Mouse (Mus musculus) thymus, adult 2 months (tissue): ENCODE measurements around the gene G3bp1. TPM values are rescaled to one million over a fixed set of nuclear protein-coding genes. Genes with fewer than 3 reads are reported as not detected.
A peak's percentile ranks its signal among the peaks of the same experiment; 100 is the strongest.

Experiments used
- DNase-seq: peaks from one replicate; pipeline ENCODE4 v3.0.0; 2021
- H3K27ac ChIP-seq: fragments of 200-500 bp; 2 replicates; pipeline ENCODE4 v1.5.1; 2012; ENCODE audit warnings: low read length, control low read depth; ENCODE audit not compliant: control insufficient read depth, insufficient read depth
- H3K27me3 ChIP-seq: fragments of 200-500 bp; 2 replicates; pipeline ENCODE4 v1.6.1; 2012; ENCODE audit warnings: mild to moderate bottlenecking, low read length, moderate library complexity, mixed read lengths; ENCODE audit not compliant: control insufficient read depth, insufficient read depth
- H3K36me3 ChIP-seq: fragments of 200-500 bp; 2 replicates; pipeline ENCODE4 v1.6.1; 2012; ENCODE audit warnings: mild to moderate bottlenecking, low read length, moderate library complexity; ENCODE audit not compliant: control insufficient read depth, insufficient read depth
- H3K4me1 ChIP-seq: fragments of 200-500 bp; replicated peaks from 2 replicates; pipeline ENCODE4 v1.6.1; 2012; ENCODE audit warnings: low read length; ENCODE audit not compliant: control insufficient read depth, insufficient read depth
- H3K4me3 ChIP-seq: fragments of 200-500 bp; 2 replicates; pipeline ENCODE4 v1.5.1; 2012; ENCODE audit warnings: mild to moderate bottlenecking, low read length, control low read depth, moderate library complexity; ENCODE audit not compliant: control insufficient read depth, insufficient read depth
- CTCF ChIP-seq: fragments of 200-500 bp; IDR thresholded peaks from 2 replicates; pipeline ENCODE4 v1.5.1; 2012; ENCODE audit warnings: mild to moderate bottlenecking, control low read depth, low read length, moderate library complexity, borderline replicate concordance; ENCODE audit not compliant: control insufficient read depth, poor library complexity, insufficient read depth; ENCODE audit errors: extremely low read depth
- POLR2A ChIP-seq: fragments of 200-500 bp; IDR thresholded peaks from 2 replicates; pipeline ENCODE4 v1.6.1; 2012; ENCODE audit warnings: mild to moderate bottlenecking, low read length, control low read depth, moderate library complexity; ENCODE audit not compliant: control insufficient read depth, poor library complexity, insufficient read depth; ENCODE audit errors: extremely low read depth
- WGBS: fragments of 180-500 bp; shearing (Covaris S2); methylation state at CpG from one replicate; pipeline ENCODE4 v1.1.7; 2018; 5-methylcytosine and 5-hydroxymethylcytosine counted together
- polyA plus RNA-seq: library from polyadenylated mRNA; depleted of rRNA; stranded (reverse); fragments of >200 nt; gene quantifications from 2 replicates; pipeline ENCODE4 v1.2.3, GENCODE M21; 2012

The G3bp1 gene
- polyA plus RNA-seq, 1 experiment = 42.3 TPM

- Histone ChIP-seq H3K4me3 (no peak overlapping the region), H3K36me3 (no peaks in the 10 kb centered on the region), H3K27me3 (no peaks in the 10 kb centered on the region), H3K27ac (no peak overlapping the region), H3K4me1 (peaks cover 11% of the 10 kb centered on the region)
- no peak for TF ChIP-seq POLR2A
- DNase-seq = no peak
- 72% methylated on average over 7 of the region's 7 CpGs for WGBS
These were observed 2.0 kb downstream of the G3bp1 start for GRCm38 (mm10) chr11:55471467-55471866.

DNA sequence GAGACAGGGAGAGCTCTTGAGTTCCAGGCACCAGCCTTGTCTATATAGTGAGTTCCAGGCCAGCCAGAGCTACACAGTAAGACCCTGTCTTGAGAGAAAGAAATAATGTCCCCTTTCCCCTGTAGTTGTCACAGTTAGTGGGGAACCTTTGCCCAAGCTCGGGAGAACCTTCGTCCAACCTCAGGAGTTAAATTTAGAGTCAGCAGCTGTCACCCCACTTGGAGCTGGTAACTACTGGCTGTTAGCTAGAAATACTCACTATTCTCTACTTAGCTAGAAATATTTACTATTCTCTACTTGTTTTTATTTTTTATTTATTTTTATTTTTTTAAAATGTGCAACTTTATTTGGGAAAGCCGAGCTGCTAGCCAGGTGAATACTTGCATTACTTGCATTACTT lies 3.7 kb downstream of the G3bp1 start:
- H3K36me3 ChIP-seq = no peaks in the 10 kb centered on the region
- 73% methylated on average over 3 of the region's 3 CpGs for WGBS
- H3K4me3 ChIP-seq = no peak overlapping the region
- TF ChIP-seq POLR2A (no peak), CTCF (no peak)
- no peak overlapping the region for H3K27ac ChIP-seq
- H3K4me1 ChIP-seq = peaks cover 10% of the 10 kb centered on the region
- no peaks in the 10 kb centered on the region for H3K27me3 ChIP-seq
- no peak for DNase-seq

DNA sequence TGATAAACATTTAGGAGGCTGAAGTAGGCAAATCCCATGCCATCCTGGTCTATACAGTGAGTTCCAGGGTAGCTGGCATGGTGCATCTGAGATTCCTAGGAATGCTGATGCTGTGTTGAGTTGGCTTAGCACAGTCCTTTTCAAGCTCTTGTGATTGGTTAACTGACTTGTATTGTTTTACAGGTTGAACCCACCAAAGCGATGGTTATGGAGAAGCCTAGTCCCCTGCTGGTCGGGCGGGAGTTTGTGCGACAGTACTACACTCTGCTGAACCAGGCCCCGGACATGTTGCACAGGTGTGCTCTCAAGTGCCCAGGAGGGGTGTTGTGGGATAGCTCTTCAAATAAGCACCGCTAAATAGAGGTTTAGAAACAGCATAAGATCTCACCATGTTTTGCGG lies 16.0 kb downstream of the G3bp1 start:
- DNase-seq = no peak
- no peak overlapping the region for H3K27ac ChIP-seq
- TF ChIP-seq POLR2A (no peak), CTCF (no peak)
- WGBS = 96% methylated on average over 7 of the region's 7 CpGs
- H3K27me3 ChIP-seq = no peaks in the 10 kb centered on the region
- no peaks in the 10 kb centered on the region for H3K4me1 ChIP-seq
- no peak overlapping the region for H3K4me3 ChIP-seq
- H3K36me3 ChIP-seq = peaks cover 47% of the 10 kb centered on the region

DNA sequence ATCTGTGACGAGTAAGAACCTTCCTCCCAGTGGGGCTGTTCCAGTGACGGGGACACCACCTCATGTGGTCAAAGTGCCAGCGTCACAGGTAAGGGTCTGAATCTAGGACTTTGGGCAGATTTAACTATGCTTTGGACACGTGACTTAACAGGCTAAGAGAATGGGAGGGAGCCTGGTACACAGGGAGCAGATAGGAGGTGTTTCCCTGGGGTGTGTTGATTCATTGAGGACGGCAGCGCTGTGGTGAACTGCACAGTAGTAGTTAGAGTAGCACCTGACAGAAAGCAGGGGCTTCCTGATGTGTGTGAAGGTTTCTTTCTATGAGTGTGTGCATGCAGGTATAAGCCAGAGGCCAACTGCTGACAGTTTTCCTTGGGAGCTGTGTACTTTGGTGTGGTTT lies 26.7 kb downstream of the G3bp1 start:
- no peaks in the 10 kb centered on the region for H3K4me1 ChIP-seq
- no peak overlapping the region for H3K4me3 ChIP-seq
- no peak for DNase-seq
- H3K27ac ChIP-seq = no peak overlapping the region
- peaks cover 81% of the 10 kb centered on the region for H3K36me3 ChIP-seq
- no peaks in the 10 kb centered on the region for H3K27me3 ChIP-seq
- TF ChIP-seq CTCF = no peak
- TF ChIP-seq POLR2A = no peak
- WGBS = 94% methylated on average over 6 of the region's 6 CpGs

GRCm38 (mm10) chr11:55497885-55498284 lies 28.4 kb downstream of the G3bp1 start:
- 71% methylated on average over 5 of the region's 5 CpGs for WGBS
- Histone ChIP-seq H3K27me3 (no peaks in the 10 kb centered on the region), H3K36me3 (peaks cover 63% of the 10 kb centered on the region), H3K4me3 (no peak overlapping the region), H3K27ac (no peak overlapping the region), H3K4me1 (no peaks in the 10 kb centered on the region)
- DNase-seq = peak; percentile 43
- TF ChIP-seq CTCF = no peak

GRCm38 (mm10) chr11:55501955-55502531 lies 32.6 kb downstream of the G3bp1 start:
- TF ChIP-seq POLR2A (no peak), CTCF (no peak)
- H3K27ac ChIP-seq = no peak overlapping the region
- no peak for DNase-seq
- H3K4me3 ChIP-seq = no peak overlapping the region
- H3K4me1 ChIP-seq = no peaks in the 10 kb centered on the region
- WGBS = 93% methylated on average over 8 of the region's 8 CpGs
- H3K27me3 ChIP-seq = no peaks in the 10 kb centered on the region
- H3K36me3 ChIP-seq = peaks cover 23% of the 10 kb centered on the region

DNA sequence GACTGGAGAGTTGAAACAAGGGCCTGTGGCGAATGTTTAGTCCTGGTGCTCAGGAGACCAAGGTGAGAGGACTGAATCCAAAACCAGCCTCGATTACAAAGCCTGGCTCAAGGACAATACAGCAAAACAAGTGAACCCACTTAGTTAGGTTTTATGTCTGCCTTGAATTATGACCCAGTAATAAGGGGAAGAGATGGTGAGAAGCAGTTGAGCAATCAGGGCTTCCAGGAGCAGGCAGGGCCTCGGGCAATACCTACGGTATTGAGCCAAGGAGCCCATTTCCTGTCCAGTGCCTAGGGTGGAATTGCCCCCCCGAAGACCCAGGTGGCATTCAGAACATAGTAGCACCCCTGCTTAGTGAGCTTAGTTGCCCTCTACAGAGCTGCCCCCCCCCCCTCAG lies 33.4 kb downstream of the G3bp1 start:
- H3K4me1 ChIP-seq = no peaks in the 10 kb centered on the region
- TF ChIP-seq CTCF = no peak
- TF ChIP-seq POLR2A = no peak
- peaks cover 18% of the 10 kb centered on the region for H3K36me3 ChIP-seq
- no peaks in the 10 kb centered on the region for H3K27me3 ChIP-seq
- H3K27ac ChIP-seq = no peak overlapping the region
- no peak overlapping the region for H3K4me3 ChIP-seq
- WGBS = 84% methylated on average over 5 of the region's 5 CpGs
- DNase-seq = no peak
